9 mouse cellular contexts compared by ENCODE assay signal in genomic region chr1:193450201-193450600, GRCm38 (mm10).
A peak's percentile ranks its signal among the peaks of the same experiment; 100 is the strongest.
DNase-seq lines count a peak whose midpoint lies in the region; ATAC-seq and TF ChIP-seq lines count a peak whose summit lies in the region.
"Had no signal": no experiment of that assay in that cellular context is flagged by ENCODE, and none has a peak within 500 bp of the region (broad histone marks: within the 10 kb centered on the region; RNA-seq: fewer than 3 reads in every experiment).

No protein-coding gene starts in this region.

- no peak overlapping the region for H3K4me2 ChIP-seq in forebrain, postnatal 0 days (ENCODE audit: low read depth)
- H3K4me2 ChIP-seq in intestine, embryonic 16.5 days (ENCODE audit: low read depth, low read length): no peak overlapping the region
- H3K4me2 ChIP-seq in stomach, embryonic 16.5 days (ENCODE audit: low read depth, low read length): no peak overlapping the region

- H3K4me1 ChIP-seq in forebrain, embryonic 10.5 days: peaks cover 24% of the 10 kb centered on the region
- no peaks in the 10 kb centered on the region for H3K4me1 ChIP-seq in forebrain, postnatal 0 days (ENCODE audit: insufficient read depth)
- peaks cover 11% of the 10 kb centered on the region for H3K4me1 ChIP-seq in intestine, embryonic 16.5 days (ENCODE audit: control insufficient read depth, insufficient read depth, low read length)
- peaks cover 13% of the 10 kb centered on the region for H3K4me1 ChIP-seq in stomach, embryonic 16.5 days (ENCODE audit: control insufficient read depth, insufficient read depth, low read length)

- no peaks in the 10 kb centered on the region for H3K36me3 ChIP-seq in forebrain, embryonic 10.5 days (replicated peaks)
- no peaks in the 10 kb centered on the region for H3K36me3 ChIP-seq in forebrain, postnatal 0 days (ENCODE audit: insufficient read depth)
- H3K36me3 ChIP-seq in intestine, embryonic 16.5 days (ENCODE audit: control insufficient read depth, insufficient read depth, low read length): no peaks in the 10 kb centered on the region
- H3K36me3 ChIP-seq in stomach, embryonic 16.5 days (ENCODE audit: control insufficient read depth, insufficient read depth, low read length): no peaks in the 10 kb centered on the region

- TF ChIP-seq CTCF in forebrain, postnatal 0 days (IDR thresholded peaks at IDR 0.05; ENCODE audit: low read depth): no peak

- no peak overlapping the region for H3K9ac ChIP-seq in forebrain, postnatal 0 days
- H3K9ac ChIP-seq in intestine, embryonic 16.5 days (ENCODE audit: low read depth, low read length): no peak overlapping the region
- no peak overlapping the region for H3K9ac ChIP-seq in stomach, embryonic 16.5 days (ENCODE audit: low read length)
- H3K9ac ChIP-seq: liver, embryonic 14.5 days had no signal

- no peak for ATAC-seq in forebrain, postnatal 0 days
- no peak for ATAC-seq in intestine, embryonic 16.5 days
- ATAC-seq in stomach, embryonic 16.5 days (ENCODE audit: insufficient read depth, low FRiP score): no peak

- 65% methylated on average over 6 of the region's 6 CpGs for WGBS in forebrain, embryonic 10.5 days
- 67% methylated on average over 6 of the region's 6 CpGs for WGBS in forebrain, postnatal 0 days
- 64% methylated on average over 6 of the region's 6 CpGs for WGBS in intestine, embryonic 16.5 days
- 68% methylated on average over 6 of the region's 6 CpGs for WGBS in stomach, embryonic 16.5 days

- H3K27ac ChIP-seq in forebrain, embryonic 10.5 days: peak overlapping the region; percentile 82
- no peak overlapping the region for H3K27ac ChIP-seq in forebrain, postnatal 0 days (ENCODE audit: low read depth, low read length)
- 0 out of 2 replicates have a peak overlapping the region, but pooled peaks have one; percentile 40 for H3K27ac ChIP-seq in intestine, embryonic 16.5 days (ENCODE audit: low read length)
- H3K27ac ChIP-seq in stomach, embryonic 16.5 days (ENCODE audit: low read length): peak overlapping the region; percentile 26; the same call in 1 of the 2 replicates
- H3K27ac ChIP-seq: liver, embryonic 14.5 days had no signal

- no peak for DNase-seq in forebrain, embryonic 10.5 days (ENCODE audit: extremely low spot score, low spot score)
- no peak for DNase-seq in forebrain, postnatal 0 days
- peak; percentile 7 for DNase-seq in retina, postnatal 1 day
- no peak for DNase-seq in retina, embryonic 14.5 days (ENCODE audit: low spot score)
- no peak for DNase-seq in layer of hippocampus, adult 9-10 months (ENCODE audit: low spot score)
- no peak for DNase-seq in frontal cortex, adult 2 months (ENCODE audit: extremely low spot score in 1 of 2, low spot score in 1 of 2)

- no peaks in the 10 kb centered on the region for H3K27me3 ChIP-seq in forebrain, embryonic 10.5 days (ENCODE audit: poor library complexity, severe bottlenecking)
- no peaks in the 10 kb centered on the region for H3K27me3 ChIP-seq in forebrain, postnatal 0 days (ENCODE audit: insufficient read depth, low read length)
- H3K27me3 ChIP-seq in intestine, embryonic 16.5 days (replicated peaks; ENCODE audit: control insufficient read depth, insufficient read depth, low read length): no peaks in the 10 kb centered on the region
- no peaks in the 10 kb centered on the region for H3K27me3 ChIP-seq in stomach, embryonic 16.5 days (ENCODE audit: control insufficient read depth, insufficient read depth, low read length)

- H3K9me3 ChIP-seq in forebrain, embryonic 10.5 days: no peaks in the 10 kb centered on the region
- H3K9me3 ChIP-seq in forebrain, postnatal 0 days (ENCODE audit: low read length): no peaks in the 10 kb centered on the region
- no peaks in the 10 kb centered on the region for H3K9me3 ChIP-seq in intestine, embryonic 16.5 days (ENCODE audit: control insufficient read depth, low read length)
- H3K9me3 ChIP-seq in stomach, embryonic 16.5 days (replicated peaks; ENCODE audit: control insufficient read depth, low read length): no peaks in the 10 kb centered on the region

- no peak overlapping the region for H3K4me3 ChIP-seq in forebrain, embryonic 10.5 days
- no peak overlapping the region for H3K4me3 ChIP-seq in forebrain, postnatal 0 days (ENCODE audit: low read depth, low read length)
- H3K4me3 ChIP-seq in intestine, embryonic 16.5 days (ENCODE audit: low read length): no peak overlapping the region
- no peak overlapping the region for H3K4me3 ChIP-seq in stomach, embryonic 16.5 days (replicated peaks; ENCODE audit: low read length)
